Mouse (Mus musculus) brain, embryonic 18.5 days (tissue): ENCODE data around the gene Tns2.

Experiments
- DNase-seq: peaks from one replicate; pipeline ENCODE4 v3.0.0-alpha.2; 2012; ENCODE audit warnings: low read depth, low spot score

The Tns2 gene

GRCm38 (mm10) chr15:102091688-102092087 is 8.5 kb upstream of the Tns2 start:
- no peak for DNase-seq

GRCm38 (mm10) chr15:102092222-102092621 is 8.0 kb upstream of the Tns2 start:
- no peak for DNase-seq

GRCm38 (mm10) chr15:102094157-102094556 is 6.1 kb upstream of the Tns2 start:
- DNase-seq, result no peak

- no peak for DNase-seq
Measured at GRCm38 (mm10) chr15:102094988-102095387, 5.2 kb upstream of the Tns2 start.

GRCm38 (mm10) chr15:102097147-102097915 is 2.9 kb upstream of the Tns2 start:
- no peak for DNase-seq

GRCm38 (mm10) chr15:102097991-102098555 is 2.1 kb upstream of the Tns2 start:
- DNase-seq, result no peak

- no peak for DNase-seq
Measured at GRCm38 (mm10) chr15:102099260-102099659, 953 bp upstream of the Tns2 start.

- DNase-seq, result no peak
Measured at GRCm38 (mm10) chr15:102099771-102100160, 447 bp upstream of the Tns2 start.

- no peak for DNase-seq
Measured at GRCm38 (mm10) chr15:102100996-102101671, 921 bp downstream of the Tns2 start.

GRCm38 (mm10) chr15:102101672-102102541 is 1.7 kb downstream of the Tns2 start:
- DNase-seq, result no peak

GRCm38 (mm10) chr15:102102548-102103121 is 2.4 kb downstream of the Tns2 start:
- no peak for DNase-seq

GRCm38 (mm10) chr15:102103371-102103946 is 3.2 kb downstream of the Tns2 start:
- no peak for DNase-seq

GRCm38 (mm10) chr15:102103947-102104555 is 3.8 kb downstream of the Tns2 start:
- DNase-seq, result no peak

GRCm38 (mm10) chr15:102105360-102105759 is 5.1 kb downstream of the Tns2 start:
- DNase-seq, result no peak

GRCm38 (mm10) chr15:102105764-102106730 is 5.8 kb downstream of the Tns2 start:
- DNase-seq, result no peak

GRCm38 (mm10) chr15:102106754-102107456 is 6.7 kb downstream of the Tns2 start:
- no peak for DNase-seq

- no peak for DNase-seq
Measured at GRCm38 (mm10) chr15:102107689-102108573, 7.7 kb downstream of the Tns2 start.
